Mouse (Mus musculus): ENCODE results near the gene Frmpd4.

Frmpd4 gene

DNA sequence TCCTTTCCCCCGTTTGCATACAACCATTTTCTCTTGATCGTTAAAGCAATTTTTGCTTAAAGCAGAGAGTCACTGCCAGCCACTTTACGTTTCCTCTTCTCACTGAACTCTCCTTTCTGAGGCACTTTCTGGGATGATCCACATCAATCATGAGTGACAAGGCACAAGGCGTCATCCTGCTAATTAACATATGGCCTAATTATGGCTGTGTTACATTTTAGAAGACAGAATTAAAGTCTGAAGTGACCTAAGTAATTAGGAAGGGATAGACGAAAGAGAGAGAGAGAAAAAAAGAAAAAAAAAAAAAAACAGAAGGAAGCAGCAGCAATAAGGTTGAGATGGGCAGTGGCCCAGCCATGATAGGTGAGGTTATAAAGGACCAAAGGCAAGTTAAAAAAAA lies at the start of gene Frmpd4:
Frmpd4 (minus strand) TSS at position 101 of the 400 bp plus-strand sequence.
- no peak for DNase-seq

DNA sequence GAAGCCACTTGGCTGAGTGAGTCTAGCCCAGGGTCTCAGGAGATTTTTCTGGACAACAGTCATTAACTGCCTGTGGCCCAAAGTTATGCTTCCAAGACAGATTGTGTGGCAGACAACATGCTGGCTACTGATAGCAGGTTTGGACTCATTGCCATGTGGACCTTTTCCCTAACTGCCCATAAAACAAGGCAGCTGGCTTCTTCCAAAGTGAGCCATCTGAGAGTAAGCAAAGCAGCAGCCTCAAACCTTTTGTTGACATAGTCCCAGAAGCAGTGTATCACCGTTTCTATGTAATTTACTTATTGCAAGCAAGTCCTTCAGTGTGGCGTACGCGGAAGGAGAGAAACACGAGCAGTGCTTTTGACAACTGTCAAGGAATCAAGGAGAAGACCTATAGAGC lies 18.2 kb upstream of the Frmpd4 start:
- peak; percentile 11 for DNase-seq

DNA sequence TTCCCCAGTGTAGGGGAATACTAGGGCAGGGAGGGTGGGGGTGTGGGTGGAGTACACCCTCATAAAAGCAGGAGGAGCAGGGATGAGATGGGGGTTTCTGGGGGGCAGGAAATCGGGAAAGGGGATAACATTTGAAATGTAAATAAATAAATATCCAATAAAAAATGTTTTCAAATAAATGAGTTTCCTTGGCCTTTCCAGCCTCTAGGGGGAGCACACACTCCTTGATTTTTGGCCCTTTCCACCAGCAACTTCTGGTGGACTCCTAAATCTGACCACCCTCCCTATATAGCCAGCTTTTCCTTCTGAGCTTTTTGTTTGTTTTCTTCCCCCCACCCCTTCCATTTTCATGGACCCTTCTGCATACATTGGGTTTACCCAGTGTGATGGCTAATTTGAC lies 7.3 kb upstream of the Frmpd4 start:
- peak; percentile 1 for DNase-seq

DNA sequence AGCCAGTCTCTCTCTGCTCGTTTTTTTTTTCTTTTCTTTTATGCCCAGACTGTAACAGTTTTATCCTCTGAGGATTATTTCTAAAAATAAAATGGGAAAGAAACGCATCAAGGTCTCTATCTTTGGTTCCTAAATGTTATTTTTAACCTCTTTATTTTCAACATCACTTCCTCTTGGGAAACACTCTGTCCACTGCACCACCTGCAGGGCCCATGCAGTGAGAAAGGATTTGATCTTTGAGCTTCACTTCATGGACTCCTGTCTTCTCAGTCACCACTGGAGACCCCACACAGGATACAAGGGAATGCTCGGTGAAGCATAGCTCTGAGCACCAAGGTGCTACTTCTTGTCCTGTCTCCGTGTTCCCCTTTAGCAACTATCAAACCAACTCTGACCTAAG lies 5.2 kb downstream of the Frmpd4 start:
- DNase-seq: no peak

DNA sequence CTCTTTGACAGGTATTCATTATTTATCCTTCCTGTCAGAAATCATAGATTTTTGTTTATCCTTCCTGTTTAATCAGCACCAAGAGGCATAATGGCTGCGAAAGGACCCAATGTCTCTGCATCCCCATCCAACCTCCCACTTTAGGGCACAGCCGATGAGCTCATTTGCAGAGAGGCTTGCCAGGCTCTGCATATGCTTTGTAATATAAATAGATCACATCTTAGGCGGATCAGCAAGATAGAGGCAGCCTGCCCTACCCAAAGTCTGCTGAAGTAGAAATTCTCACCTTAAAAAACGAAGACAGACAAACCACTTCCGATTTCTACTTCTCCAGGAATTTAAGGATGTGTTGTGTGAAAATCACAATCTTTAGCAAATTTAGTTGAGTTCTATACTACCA lies 7.8 kb downstream of the Frmpd4 start:
- no peak for DNase-seq

DNA sequence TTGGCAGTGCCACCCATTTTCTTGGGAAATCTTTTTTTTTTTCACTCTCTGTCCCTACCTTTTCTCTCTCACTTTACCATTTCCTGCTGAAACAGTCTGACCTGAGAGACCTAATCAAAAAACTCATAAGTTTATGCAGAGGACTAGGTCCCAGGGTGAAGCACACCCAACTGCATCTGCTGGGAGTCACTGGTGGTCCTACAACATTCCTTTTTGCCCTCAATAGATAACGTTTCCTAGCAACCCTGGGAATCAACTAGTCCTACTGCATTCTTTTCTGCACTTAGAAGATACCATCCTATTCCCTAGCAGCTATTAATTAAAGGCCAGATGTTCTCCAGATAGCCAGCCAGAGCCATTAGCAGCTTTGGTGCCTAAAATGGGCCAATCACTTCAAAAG lies 71.8 kb downstream of the Frmpd4 start:
- no peak for DNase-seq

DNA sequence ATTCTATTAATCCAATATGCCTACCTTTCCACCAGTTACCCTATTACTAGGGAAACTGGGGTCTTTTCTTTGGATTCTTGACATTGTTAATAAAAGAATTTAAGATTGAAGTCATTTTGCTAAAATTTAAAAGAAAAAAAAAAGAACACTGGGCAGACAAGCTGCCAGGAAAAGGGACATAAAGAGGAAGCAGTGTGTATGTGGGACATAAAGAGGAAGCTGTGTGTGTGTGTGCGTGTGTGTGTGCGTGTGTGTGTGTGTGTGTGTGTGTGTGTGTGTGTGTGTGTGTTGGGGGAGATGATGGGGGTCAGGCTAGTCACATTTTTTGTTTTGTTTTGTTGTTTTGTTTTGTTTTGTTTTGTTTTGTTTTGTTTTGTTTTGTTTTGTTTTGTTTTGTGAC lies 121.8 kb downstream of the Frmpd4 start:
- no peak for DNase-seq

DNA sequence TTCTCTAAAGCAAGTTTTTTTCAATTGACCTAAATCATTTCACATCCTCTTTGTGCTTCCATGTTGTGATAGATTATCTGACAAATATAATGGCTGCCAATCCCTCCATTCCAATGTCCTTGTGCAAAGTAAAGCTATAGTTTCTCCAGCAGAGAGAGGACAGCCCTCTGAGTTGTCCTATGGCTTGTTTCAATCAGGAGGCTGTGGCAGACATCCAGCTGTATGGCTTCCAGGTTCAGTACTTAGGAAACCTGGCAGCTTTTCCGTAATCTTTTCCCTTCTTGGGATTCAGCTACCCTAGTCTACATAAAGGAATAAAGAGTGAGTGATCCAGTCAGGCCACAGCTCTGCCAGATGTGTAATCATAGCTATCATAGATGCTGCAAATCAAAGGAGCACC lies 145.8 kb downstream of the Frmpd4 start:
- no peak for DNase-seq

DNA sequence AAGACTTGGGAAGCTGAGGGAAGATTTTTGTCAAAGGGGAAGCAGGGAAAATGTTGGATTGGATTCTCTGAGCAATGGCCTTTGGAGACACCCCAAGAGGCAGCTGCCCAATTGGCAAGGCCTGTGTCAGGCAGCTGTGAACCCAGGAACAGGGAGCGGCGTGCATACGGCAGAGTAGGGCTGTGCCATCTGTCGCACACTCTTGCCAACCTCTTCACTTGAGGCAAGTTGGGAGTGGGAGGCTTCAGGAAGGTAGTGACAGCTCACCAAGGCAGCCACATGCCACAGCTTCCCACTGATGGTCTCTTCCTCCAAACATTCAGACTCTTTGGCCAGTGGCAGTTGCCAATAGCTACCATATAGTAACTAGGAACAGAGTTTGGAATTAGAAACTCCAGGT lies 147.2 kb downstream of the Frmpd4 start:
- no peak for DNase-seq

DNA sequence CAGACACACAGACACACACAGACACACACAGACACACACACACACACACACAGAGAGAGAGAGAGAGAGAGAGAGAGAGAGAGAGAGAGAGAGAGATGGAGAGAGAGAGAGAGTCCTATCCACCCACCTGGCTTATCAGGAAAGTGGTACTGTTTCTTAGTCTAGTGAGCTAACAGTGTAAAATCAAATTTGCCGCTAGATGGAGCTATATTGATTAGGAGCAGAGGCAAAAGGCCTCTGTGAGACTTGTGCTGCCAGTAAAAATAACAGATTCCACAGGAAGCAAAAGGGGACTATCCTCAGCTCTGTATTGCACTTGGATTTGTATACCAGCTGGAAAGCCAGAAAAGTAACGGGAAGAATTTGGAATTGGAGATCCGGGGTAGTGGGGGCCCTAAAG lies 161.6 kb downstream of the Frmpd4 start:
- DNase-seq: peak; percentile 19

DNA sequence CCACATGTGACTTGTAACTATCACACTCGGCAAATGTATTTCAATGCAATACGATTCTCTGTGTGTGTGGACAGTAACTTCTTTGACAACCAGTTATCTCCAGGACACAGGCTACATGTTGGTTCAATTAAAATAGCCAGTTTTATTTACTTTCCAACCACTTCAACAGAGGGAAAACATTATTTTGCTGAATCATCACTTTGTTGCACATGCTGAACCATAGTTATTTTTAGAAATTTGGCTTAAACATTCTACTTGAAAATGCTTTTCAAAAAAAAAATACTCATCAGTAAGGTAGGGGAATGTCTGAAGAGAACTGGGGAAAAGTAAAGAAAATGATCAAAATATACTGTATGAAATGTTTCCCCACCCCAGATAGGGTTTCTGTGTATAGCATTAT lies 173.5 kb downstream of the Frmpd4 start:
- no peak for DNase-seq

DNA sequence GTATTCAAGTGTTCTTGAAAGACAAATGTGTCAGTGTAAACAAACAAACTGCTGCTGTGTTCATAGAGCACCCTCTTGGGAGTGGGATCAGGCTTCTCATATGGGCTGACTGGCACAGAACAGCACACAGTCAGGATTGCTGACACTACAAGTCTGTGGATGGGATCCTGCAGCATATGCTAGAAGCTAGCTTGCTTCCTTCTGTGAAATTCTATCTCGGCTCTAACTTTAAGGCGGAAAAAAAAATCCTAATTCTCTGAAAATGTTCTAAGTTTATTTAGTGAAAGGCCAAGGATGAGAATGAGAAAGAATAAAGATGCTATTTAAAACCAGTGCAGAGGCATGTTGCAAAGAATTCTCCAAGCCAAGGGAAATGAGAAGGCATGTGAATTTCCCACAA lies 226.6 kb downstream of the Frmpd4 start:
- DNase-seq: no peak

DNA sequence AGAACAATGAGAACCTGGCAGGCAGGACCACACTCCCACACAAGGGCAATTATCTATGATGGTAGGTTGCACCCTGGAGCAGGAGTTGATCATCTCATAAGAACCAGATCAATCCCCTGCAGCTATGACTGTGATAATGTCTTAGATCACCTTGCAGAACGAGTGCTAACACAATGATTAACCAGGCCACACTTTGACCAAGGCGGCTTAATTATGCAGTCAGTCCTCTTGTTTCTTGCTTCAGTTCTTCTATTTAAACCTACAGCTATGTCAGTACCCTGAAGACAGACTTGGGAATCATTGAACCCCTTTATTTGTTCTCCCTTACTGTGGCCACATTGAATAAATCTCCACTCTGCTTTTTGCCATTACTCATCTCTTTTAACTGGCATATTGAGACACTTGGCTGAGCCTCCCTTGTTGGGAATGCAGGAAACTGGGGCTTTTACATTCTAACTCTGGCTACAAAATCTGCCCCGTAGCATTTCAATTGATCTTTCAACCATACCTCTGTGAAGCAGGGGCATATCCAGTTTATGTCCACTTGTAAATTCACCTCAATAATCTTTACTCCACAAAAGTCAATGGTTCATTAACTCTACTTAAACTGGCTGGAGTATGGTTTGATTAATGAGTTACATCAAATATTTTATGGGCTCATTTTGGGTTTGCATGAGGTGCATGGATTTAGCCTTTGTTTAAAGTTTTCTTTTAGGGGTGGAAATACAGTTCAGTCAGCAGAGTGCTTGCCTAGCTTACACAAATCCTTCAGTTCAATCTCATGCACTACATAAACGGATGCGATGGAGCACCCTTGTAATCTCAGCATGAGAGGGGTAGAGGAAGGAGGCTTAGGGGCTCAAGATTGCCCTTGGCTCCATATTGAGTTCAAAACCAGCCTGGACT lies 227.5 kb downstream of the Frmpd4 start:
- DNase-seq: no peak

DNA sequence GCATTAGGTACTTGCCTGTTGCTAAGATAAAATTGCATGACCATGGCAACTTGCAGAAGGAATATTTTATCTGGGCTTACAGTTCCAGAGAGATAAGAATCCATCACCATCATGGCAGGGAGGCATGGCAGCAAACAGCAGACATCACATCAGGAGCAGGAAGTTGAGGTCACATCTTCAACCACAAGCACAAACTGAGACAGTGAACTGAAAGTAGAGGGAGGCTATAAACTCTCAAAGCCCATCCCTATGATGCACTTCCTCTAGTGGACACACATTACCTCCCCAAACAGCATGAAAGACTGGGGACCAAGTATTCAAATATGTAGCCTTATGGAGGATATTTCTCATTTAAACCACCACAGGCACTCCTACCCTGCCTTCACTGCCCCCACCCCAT lies 238.8 kb downstream of the Frmpd4 start:
- DNase-seq: no peak

DNA sequence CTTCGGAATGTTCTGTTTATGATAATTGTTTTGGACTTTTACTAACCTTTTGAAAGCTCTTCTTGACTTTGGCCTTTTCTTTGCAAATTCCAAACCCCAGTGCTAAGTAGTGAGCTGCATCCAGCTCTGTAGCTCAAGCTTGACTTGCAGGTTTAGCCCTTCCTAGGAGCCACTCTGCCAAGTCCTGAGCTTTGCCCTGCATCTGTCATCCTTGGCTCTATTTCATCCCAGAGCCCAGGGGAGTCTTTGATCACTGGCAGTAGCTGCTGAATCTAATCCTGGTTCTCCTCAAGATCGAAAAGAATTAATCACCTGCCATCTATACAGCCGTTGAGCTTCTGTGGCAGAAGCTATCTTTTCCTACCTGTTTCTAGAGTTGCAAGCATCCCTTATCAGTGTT lies 251.9 kb downstream of the Frmpd4 start:
- no peak for DNase-seq

DNA sequence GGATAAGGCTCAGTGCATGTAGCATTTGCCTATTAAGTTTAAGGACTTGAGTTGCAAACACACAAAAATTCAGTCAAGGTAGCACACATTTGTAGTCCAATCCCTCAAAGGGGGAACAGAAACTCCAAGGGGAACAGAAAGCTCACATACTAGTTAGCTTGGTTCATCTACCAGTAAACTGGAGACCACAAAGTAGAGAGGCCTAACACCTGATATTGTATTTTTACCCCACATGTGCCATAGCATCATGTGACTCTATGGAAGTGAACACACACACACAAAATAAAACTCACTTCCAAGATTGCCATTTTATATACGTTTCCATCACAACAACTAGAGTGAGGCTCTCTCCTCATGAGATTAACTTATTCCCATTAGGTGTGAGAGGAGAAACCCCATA lies 264.9 kb downstream of the Frmpd4 start:
- DNase-seq: no peak

DNA sequence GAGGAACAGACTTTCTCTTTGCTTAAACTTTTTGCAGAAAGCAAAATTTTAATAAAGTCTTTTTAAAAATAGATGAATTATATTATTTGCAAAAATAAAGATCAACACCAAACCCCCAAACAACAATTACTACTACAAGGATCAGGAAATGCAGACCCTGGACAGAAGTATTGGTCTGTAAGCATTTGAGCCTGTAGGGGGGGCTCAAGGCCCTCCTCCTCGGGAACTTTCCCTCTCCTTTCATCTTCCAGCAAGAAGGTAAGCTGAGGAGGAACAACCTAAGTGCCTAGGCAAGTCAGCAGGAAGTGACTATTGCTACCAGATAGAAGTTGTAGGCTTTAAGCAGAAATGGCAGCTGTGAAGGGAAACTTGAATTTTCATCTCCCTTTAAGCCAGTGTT lies 266.9 kb downstream of the Frmpd4 start:
- no peak for DNase-seq

DNA sequence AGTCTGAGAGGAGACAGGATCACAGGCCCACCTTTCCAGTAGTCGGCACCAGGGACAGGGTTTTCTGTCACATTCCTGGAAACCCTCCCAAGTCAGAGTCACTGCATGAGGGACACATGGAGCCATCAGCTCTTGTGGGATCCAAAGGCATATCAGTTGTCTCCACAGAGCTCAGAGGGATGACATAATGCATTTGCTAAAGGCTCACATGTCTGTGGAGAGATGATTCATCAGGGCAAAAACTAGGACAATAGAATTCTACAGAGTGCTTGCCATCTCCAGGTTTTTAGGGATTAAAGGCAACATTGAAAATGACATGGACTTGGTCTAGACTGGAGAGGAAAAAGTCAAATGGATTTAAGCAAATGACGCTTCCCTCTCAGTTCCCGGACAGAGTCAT lies 284.5 kb downstream of the Frmpd4 start:
- DNase-seq: no peak

DNA sequence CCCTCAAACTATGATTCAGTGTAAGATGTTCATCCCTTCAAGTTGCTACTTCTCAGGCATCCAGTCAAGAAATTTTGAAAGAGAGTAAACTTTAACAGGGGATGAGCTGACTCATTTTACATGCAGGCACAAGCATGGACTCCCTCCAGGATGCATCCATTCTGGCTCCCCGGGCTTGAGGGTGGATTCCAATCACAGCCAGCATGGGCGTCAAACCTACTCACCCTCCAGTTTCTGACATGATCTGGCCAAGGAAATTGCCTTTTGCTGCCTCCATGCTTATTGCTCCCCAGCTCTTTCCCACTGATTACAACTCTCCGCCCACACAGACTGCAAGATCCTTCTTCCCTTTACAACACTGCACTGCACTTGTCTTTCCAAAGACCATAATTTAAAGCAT lies 370.0 kb downstream of the Frmpd4 start:
- DNase-seq: no peak

DNA sequence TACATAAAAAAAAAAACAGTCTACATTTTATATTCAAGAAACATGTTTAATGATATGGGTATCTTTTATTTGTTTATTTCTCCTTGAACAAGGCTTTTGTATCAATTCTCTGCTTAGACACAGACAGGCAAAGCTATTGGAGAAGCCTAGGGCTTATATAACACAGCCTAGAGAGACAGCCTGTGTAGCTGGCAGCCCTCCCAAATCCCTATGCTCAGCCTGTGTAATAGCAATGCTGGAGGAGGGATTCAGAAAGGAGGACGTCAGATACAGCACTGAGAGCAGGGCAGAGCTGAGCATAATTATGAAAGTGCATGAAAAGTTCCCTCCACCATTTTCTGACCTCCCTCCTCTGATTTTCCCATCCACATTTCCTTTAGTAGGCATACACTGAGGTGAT lies 385.1 kb downstream of the Frmpd4 start:
- no peak for DNase-seq

DNA sequence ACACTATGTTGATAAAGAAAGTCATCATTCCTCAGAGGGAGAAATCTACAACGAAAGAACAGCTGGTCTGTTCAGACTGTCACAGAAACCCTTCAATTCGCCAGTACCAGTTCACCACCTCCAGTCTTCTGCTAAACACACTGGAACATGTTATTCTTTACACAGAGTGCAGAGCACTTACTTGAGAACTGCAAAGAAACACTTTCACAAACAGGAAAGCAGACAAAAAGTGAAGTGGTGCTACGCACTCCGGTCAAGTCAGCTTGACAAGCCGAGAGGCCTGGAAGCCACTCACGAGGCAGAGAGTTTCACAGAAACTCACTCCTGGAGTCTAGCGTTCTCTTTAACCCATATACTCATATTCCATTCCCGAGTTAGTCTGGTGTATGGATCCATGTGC lies 387.5 kb downstream of the Frmpd4 start:
- peak; percentile 50 for DNase-seq

DNA sequence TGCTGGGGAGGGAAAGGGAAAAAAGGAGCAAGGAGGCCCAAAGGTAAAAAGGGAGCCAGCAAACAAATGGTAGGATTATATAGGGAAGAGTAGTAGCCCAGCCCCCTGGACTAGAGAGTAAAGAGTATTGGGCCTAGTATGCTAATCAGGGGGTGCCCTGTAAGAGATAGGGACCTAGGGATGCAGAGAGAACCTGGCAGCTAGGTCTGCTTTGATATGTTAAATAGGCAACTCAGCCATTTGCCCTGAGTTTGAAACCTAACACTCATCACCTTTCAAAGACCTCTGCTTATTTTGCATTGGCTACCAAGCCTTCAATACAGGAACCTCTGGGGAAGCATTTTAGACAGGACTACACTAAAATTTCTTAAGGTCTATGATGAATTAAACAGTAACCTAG lies 414.0 kb downstream of the Frmpd4 start:
- no peak for DNase-seq

DNA sequence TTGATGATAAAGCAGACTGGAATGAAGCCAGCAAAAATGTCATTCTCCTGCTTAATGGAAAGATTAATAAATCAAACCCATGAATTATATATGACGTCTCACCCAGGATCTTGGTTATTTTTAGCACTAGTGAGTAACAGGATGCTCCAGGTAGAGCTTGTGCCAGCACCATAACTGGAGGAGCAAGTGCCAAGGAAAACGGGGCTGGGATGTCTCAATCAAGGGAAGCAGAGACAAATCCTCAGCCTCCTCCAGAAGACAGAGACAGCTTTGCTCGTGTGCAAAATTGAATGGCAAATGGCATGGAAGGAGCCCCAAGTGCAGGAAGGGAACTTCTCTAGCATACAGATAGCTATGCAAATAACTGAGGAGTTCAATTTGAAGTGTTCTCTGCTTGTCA lies 418.2 kb downstream of the Frmpd4 start:
- DNase-seq: no peak

DNA sequence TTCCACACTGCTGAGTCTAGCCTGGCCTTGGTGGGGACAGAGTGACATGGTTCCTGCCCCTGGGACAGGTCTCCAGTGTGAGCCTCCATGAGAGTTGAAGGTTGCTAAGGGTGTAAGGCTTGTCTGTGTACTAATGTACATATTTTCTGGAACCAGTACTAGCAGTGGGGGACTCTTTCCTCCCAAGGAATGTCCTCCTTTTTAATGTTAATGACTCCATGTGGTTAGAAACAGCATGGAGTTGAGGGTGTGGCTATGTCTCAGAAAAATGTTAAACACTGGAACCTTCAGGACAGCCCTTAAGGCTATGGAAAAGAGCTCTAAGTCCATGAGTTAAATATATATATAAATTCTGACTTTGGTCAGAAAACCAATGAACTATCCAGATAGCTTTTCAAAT lies 436.0 kb downstream of the Frmpd4 start:
- no peak for DNase-seq

DNA sequence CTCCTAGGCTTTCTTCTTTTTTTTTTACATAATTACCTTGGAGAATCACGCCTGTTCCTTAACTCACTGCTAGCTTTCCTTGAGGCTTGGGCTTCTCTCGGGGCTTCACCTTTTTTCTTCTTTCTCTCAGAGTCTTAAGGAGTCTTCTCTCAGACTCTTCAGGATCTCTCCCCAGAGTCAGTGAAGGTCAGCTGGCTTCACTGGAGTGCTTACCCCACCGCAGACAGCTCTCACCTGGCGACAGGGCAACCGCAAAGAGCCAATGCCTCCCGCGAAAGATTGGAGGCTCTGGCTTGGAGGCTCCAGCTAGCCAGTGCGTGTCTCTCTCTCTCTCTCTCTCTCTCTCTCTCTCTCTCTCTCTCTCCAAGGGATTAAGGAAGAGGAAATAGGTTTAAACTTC lies 453.0 kb downstream of the Frmpd4 start:
- no peak for DNase-seq

Data from lung, postnatal 36 days (tissue).